Mouse (Mus musculus) neural tube, embryonic 10.5 days (tissue): ENCODE data around the gene Oas1g.
"Not testable (repeated sequence)": the region's sequence is repeated elsewhere in the genome, so short reads cannot be mapped to it uniquely, and the experiment has no call there.

Source experiments
- DNase-seq: peaks from one replicate; pipeline ENCODE4 v3.0.0-alpha.2; 2017; ENCODE audit warnings: low spot score; ENCODE audit errors: extremely low spot score

Gene Oas1g

DNA sequence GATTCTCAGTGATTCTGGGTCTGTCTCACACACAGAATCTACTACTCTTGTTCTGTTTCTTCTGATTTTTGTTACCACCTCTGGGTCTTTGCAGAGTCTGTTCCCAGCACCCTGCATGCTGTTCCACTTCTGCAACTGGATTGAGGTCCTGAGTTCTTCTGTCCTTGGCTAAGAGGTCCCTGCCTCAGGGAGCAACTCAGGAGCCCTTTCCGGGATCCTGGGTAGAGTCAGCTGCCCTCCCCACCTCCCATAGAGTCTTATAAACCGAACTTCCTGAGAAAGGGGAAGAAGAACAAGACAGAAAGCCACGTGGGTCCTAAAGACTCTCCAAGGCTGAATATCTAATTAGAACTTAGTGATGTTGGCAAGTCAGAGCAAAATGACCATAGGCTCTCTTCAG is 3.6 kb upstream of the Oas1g start:
- no peak for DNase-seq

GRCm38 (mm10) chr5:120890026-120890425 is 2.6 kb upstream of the Oas1g start:
- no peak for DNase-seq

- not testable (repeated sequence) for DNase-seq
Observed at GRCm38 (mm10) chr5:120888294-120888815, 942 bp upstream of the Oas1g start.

- DNase-seq: no peak
Observed at GRCm38 (mm10) chr5:120887831-120888230, 418 bp upstream of the Oas1g start.

- not testable (repeated sequence) for DNase-seq
Observed at GRCm38 (mm10) chr5:120881681-120882080, 5.7 kb downstream of the Oas1g start.

- not testable (repeated sequence) for DNase-seq
Observed at GRCm38 (mm10) chr5:120878803-120879202, 8.6 kb downstream of the Oas1g start.

GRCm38 (mm10) chr5:120877407-120877806 is 10.0 kb downstream of the Oas1g start:
- not testable (repeated sequence) for DNase-seq

DNA sequence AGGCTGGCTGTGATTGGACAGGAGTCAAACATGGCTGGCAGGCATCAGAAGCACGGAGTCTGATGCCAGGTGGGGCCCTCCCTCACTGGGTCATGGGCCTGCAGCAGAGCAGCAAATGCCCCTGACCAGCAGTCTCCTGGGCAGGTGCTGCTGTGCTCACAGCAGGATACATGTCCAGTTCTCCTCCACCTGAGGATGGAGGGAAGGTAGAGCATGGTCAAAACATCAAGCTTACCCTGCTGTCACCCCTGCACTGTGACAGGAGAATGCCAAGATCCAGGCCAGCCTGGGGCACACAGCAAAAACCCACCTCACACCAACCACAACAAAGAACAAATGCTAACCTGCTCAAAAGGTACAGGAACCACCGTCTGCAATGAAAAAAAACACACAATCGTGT is 10.6 kb downstream of the Oas1g start:
- DNase-seq: not testable (repeated sequence)

GRCm38 (mm10) chr5:120871469-120871868 is 15.9 kb downstream of the Oas1g start:
- DNase-seq: no peak

DNA sequence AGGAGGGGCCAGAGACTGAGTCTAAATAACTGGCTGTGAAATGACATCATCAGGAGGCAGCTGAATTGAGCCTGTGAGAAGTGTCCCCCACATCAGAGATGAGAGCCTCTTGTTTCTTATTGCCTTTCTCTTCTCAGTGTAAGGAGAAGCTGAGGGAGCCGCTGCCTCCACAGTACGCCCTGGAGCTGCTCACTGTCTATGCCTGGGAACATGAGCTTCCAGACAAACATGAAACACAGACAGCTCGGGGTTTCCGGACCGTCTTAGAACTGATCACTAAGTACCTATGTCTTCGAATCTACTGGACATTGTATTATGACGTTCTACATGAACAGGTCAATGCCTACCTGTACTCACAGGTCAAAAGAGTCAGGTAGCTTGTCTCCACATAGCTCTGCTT is 16.6 kb downstream of the Oas1g start:
- no peak for DNase-seq

DNA sequence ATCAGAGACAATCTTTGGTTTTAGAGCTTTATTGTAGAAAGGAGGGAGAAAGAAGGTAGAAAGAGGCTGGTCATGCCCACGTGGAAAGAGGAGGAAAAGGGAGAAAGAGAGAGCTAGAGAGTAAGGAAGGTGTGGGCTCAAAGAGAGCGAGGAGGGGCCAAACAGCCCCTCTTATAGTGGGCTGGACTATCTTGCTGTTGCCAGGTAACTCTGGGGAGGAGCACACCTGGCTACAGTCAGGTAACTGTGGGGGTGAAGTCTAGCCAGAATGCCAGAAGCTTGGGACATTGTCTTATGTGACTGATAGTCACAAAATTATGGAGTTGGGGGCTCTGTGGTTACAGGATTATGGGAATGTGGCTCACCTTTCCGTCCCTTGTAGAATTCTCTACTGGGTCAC is 17.3 kb downstream of the Oas1g start:
- no peak for DNase-seq

DNA sequence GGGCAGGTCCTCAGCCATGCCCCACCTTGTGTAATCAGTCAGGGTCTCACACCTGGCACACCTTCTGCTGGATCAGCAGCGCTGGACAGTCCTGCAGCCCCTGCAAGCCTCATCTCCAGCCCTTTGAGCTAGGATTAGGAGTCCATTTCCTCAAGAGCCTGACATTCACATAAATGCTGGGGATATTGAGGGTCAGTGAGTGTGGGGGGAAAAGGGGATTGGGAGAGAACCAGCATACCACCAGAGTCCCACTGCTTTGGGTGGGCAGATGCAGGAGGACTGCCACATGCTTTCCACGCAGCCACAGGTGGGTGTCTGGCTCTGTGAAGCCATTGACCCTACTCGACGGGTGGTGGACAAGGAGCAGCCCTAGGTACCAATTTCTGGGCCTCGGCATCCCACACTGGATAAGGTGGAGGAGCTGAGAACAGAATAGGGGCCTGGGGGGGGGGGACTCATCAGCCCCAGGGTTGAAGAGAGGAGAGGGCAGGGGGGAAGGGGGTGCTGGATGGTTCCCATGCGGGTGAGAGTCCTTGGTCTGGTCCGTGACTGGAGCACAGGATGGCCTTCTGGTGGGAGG is 17.9 kb downstream of the Oas1g start:
- DNase-seq: no peak

GRCm38 (mm10) chr5:120865336-120865860 is 22.0 kb downstream of the Oas1g start:
- no peak for DNase-seq

GRCm38 (mm10) chr5:120861121-120861520 is 26.3 kb downstream of the Oas1g start, which contains the start of gene Oas1h:
Gene Oas1h (plus strand): TSS chr5:120861421.
- no peak for DNase-seq

DNA sequence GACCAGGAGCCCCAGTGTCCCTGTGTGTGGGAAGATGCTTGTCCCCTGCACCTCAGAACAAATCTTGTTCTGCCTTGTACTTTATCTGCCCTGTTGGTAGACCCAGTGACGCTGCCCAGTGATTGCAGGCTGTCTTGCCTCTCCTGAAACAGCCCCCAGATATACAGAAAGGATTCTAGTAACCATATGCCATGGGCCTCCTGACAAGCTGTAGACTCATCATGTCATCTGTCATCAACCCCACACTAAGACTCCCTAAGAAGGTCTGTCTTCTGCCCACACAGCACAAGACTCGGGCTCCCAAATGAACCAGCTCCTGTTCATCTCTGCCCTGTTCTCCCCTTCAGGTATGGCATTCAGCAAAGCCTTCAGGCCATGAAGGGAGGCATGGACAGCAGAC is 28.2 kb downstream of the Oas1g start:
- DNase-seq: no peak

GRCm38 (mm10) chr5:120849601-120850136 is 37.7 kb downstream of the Oas1g start:
- DNase-seq: peak; percentile 20

DNA sequence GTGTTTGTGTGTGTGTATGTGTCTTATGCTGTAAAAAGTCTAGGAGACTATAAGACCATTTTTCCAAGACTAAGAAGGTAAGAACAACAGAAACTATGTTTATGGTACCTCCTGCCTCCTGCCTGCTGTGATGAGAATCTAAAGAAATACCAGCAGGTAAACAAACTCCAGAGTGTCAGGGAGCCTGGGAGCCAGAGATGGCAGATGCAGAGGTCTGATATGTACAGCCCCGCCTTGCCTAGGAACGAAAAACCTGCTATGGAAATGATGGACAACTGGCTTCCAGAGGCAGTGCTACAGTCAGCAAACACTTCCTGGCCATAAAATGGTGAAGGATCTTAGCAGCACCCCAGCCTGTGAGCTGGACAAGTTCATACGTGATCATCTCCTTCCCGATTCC is 40.3 kb downstream of the Oas1g start, which contains the start of gene Oas1f:
TSS of gene Oas1f (plus strand) at position 301 of the 400 bp plus-strand sequence.
- DNase-seq: no peak

- no peak for DNase-seq
Observed at GRCm38 (mm10) chr5:120844713-120845112, 42.7 kb downstream of the Oas1g start.

DNA sequence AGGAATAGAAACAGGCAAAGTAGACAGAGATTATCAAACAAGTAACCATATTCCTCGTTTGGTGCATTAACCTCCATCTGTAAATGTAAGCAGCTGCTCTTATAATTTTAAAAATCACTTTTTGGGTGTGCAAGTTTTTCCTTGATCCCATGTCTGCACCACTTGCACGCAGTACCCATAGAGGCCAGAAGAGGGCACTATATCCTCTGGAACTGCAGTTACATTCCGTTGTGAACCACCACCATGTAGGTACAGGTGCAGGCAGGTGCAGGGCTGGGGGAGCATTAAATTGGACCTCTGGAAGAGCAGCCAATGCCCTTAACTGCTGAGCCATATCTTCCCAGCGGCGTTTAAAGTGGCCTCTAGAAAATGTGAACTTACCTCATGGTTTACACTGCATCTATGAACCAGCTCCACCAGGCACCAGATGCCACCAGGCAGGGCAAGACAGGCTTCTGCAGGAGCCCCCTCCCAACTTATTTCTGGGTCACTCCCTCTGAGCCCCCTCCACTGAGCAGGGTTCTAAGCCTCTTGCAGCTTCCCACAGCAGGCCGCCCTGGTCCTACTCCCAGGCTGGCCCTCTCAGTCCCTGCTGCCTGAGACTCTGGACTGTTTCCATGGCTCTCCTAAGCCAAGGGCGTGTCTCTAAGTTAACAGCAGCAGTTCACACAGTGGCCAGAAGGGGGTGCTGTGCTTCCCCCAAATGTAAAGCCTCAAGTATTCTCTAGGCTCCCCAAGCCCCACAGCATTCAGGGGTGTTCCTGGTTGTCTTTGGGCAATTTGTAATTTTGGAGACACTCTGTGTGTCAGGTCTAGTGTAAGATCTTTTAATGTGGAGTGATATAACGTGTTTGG is 50.5 kb downstream of the Oas1g start:
- peak; percentile 54 for DNase-seq

GRCm38 (mm10) chr5:120833335-120834280 is 53.8 kb downstream of the Oas1g start:
- no peak for DNase-seq

- no peak for DNase-seq
Observed at GRCm38 (mm10) chr5:120831031-120831430, 56.4 kb downstream of the Oas1g start.
